Comparison of ENCODE assay signal across 15 mouse cellular contexts in genomic region chr5:73576708-73577107, GRCm38 (mm10). TPM values are rescaled to one million over a fixed set of nuclear protein-coding genes. Genes with fewer than 3 reads are reported as not detected.
DNase-seq lines count a peak whose midpoint lies in the region; TF ChIP-seq lines count a peak whose summit lies in the region.
"Had no signal": no experiment of that assay in that cellular context is flagged by ENCODE, and none has a peak within 500 bp of the region (broad histone marks: within the 10 kb centered on the region; RNA-seq: fewer than 3 reads in every experiment).

No protein-coding gene starts in this region.

- H3K4me3 ChIP-seq in layer of hippocampus, adult 2 months = no peak overlapping the region
- H3K4me3 ChIP-seq in gastrocnemius, adult 2 months = no peak overlapping the region
- H3K4me3 ChIP-seq: limb, embryonic 12.5 days; liver, embryonic 15.5 days had no signal

- no peak for TF ChIP-seq CTCF in layer of hippocampus, adult 2 months (conservative IDR thresholded peaks at IDR 0.05)
- no peak for TF ChIP-seq CTCF in gastrocnemius, adult 2 months (IDR thresholded peaks at IDR 0.05)

- peak; percentile 20 to 24 for DNase-seq in cerebellum, postnatal 10 days
- no peak for DNase-seq in cerebellum, adult 8-10 months
- peak in 1 of 2 experiments; percentile 48 for DNase-seq in layer of hippocampus, adult 2 months (ENCODE audit: low spot score in 2 of 2)
- DNase-seq in layer of hippocampus, postnatal 10 days (ENCODE audit: low spot score in 2 of 2) = no peak
- peak; percentile 45 for DNase-seq in retina, postnatal 1 day
- no peak for DNase-seq in retina, embryonic 14.5 days (ENCODE audit: low spot score)
- DNase-seq in right cerebral cortex, postnatal 36 days (ENCODE audit: low spot score in 2 of 2) = peak; percentile 34 to 37
- DNase-seq in gastrocnemius, adult 2 months = no peak
- DNase-seq: cerebellum, postnatal 36 days; gastrocnemius, postnatal 10 days; heart, postnatal 10 days; lung, postnatal 14 days had no signal

- peak overlapping the region; percentile 79 for H3K27ac ChIP-seq in layer of hippocampus, adult 2 months
- no peak overlapping the region for H3K27ac ChIP-seq in gastrocnemius, adult 2 months
- H3K27ac ChIP-seq: limb, embryonic 12.5 days; liver, embryonic 15.5 days had no signal

- intact Hi-C loops in gastrocnemius, adult 2 months (cut with DNase I) = no loop called here

RNA-seq across cellular contexts. Expression of gene Lrrc66, which starts 55.6 kb away (rescaled TPM):
- not detected for total RNA-seq in layer of hippocampus, adult 2 months (2021)
- total RNA-seq in layer of hippocampus, postnatal 10 days (2021) = 1 to 10 TPM in 1 of 2 experiments, not detected in 1; 1.2 TPM
- not detected for total RNA-seq in gastrocnemius, adult 2 months (2021)
- total RNA-seq: gastrocnemius, postnatal 10 days; heart, postnatal 10 days; layer of hippocampus, adult 18-20 months had no signal

Comparison
In these comparisons a context has a peak if more than half of its experiments do, and no peak if none do; other contexts are left out.
1. DNase-seq: peak in cerebellum, postnatal 10 days (2 of 2), retina, postnatal 1 day (single experiment) and right cerebral cortex, postnatal 36 days (2 of 2); none in cerebellum, adult 8-10 months (single experiment), layer of hippocampus, postnatal 10 days (0 of 2), retina, embryonic 14.5 days (single experiment) and gastrocnemius, adult 2 months (single experiment).